Mouse (Mus musculus) embryonic facial prominence, embryonic 10.5 days (tissue): ENCODE results near the gene Ddx20. TPM values are rescaled to one million over a fixed set of nuclear protein-coding genes. Genes with fewer than 3 reads are reported as not detected.

Experiments used
- DNase-seq: peaks from one replicate; pipeline ENCODE4 v3.0.0-alpha.2; 2017; ENCODE audit warnings: low spot score
- H3K27ac ChIP-seq: fragments of 300-500 bp; sonication (generic); replicated peaks from 2 replicates; pipeline ENCODE4 v1.5.1; 2016; ENCODE audit warnings: mild to moderate bottlenecking
- H3K27me3 ChIP-seq: fragments of 300-500 bp; sonication (generic); replicated peaks from 2 replicates; pipeline ENCODE4 v1.6.1; 2016; ENCODE audit warnings: low read depth, mild to moderate bottlenecking; ENCODE audit not compliant: poor library complexity, severe bottlenecking
- H3K36me3 ChIP-seq: fragments of 300-500 bp; sonication (generic); replicated peaks from 2 replicates; pipeline ENCODE4 v1.6.1; 2016; ENCODE audit warnings: mild to moderate bottlenecking, moderate library complexity
- H3K4me1 ChIP-seq: fragments of 300-500 bp; sonication (generic); 2 replicates; pipeline ENCODE4 v1.6.1; 2016
- H3K4me3 ChIP-seq: fragments of 300-500 bp; sonication (generic); 2 replicates; pipeline ENCODE4 v1.5.1; 2016; ENCODE audit warnings: mild to moderate bottlenecking, moderate library complexity
- H3K9me3 ChIP-seq: fragments of 300-500 bp; sonication (generic); 2 replicates; pipeline ENCODE4 v1.6.1; 2016; ENCODE audit warnings: mild to moderate bottlenecking
- WGBS: fragments of 180-500 bp; shearing (Covaris S2); methylation state at CpG from one replicate; pipeline ENCODE4 v1.1.7; 2016; 5-methylcytosine and 5-hydroxymethylcytosine counted together
- polyA plus RNA-seq: library from polyadenylated mRNA; unstranded; fragments of >200 nt; fragmentation: Nextera tagmentation; extraction: Ambion mirVana; gene quantifications from 2 replicates; pipeline ENCODE4 v1.2.1, GENCODE M21; 2016

Gene Ddx20
- polyA plus RNA-seq, 1 experiment from 2014 or later = 51.7 TPM

DNA sequence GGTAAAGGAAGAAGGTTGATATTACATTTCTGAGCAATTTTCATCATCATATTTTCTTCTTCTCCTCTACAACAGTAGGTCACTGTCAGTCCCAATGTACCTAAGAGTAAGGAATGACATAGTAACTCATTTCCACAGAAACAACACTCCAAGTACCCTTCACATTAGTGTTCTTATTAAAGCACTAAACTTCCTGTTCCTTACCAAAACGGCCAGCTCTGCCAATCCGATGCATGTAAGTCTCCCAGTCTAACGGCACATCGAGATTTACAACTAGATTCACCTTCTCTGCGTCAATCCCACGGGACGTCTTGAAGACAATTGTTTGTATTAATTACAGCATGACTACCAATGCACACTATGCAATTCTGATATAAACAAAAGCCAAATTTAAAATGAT is 7.0 kb downstream of the Ddx20 start:
- 92% methylated on average over 7 of the region's 7 CpGs for WGBS
- no peak overlapping the region for H3K4me3 ChIP-seq
- peaks cover 83% of the 10 kb centered on the region for H3K36me3 ChIP-seq
- H3K4me1 ChIP-seq = no peaks in the 10 kb centered on the region
- no peaks in the 10 kb centered on the region for H3K9me3 ChIP-seq
- no peak overlapping the region for H3K27ac ChIP-seq
- DNase-seq = no peak
- no peaks in the 10 kb centered on the region for H3K27me3 ChIP-seq

DNA sequence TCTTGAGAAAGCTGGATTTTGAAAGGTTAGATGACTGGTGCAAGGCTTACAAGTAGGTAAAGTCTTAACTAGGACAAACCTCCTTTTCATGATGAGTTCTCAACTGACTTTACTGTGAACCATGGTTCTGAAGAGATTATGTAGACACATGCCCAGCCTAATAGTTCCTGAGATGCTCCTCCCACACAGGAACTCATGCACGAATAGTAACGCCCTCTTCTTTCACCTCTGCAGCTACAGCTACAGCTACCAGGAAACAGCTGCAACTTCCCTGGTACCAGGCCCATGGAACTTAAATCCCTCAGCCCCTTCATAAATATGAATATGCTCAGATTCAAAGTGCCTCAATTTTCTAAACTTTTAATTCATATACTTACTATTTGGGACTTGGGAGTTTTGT is 11.4 kb downstream of the Ddx20 start:
- Histone ChIP-seq H3K27ac (no peak overlapping the region), H3K4me3 (no peak overlapping the region)

DNA sequence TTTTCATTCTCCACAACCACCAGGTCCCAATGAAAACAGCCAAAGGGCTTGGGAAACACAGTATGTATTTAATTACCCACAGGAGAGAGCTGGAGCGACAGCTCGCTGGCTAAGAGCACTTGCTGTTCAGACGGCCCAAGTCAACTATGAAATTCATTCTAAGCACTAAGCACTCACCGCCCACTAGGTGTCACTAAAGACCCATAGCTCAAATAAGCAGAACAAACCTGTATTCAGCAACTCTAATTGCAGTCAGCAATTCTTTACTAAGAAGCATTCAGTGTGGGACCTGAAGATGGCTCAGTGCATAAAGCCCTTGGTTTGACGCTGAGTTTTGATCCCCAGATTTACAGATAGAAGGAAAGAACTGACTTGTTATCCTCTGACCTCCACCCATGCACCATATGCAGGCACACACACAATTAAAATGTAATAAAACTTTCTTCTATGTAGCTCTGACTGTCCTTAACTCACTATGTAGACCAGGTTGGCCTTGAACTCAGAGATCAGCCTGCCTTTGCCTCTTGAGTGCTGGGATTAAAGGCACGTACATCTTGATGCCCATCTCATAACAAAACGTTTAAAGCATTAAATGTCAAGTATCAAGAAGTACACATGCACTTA is 12.7 kb downstream of the Ddx20 start:
- peak; percentile 65 for DNase-seq
- Histone ChIP-seq H3K9me3 (no peaks in the 10 kb centered on the region), H3K36me3 (peaks cover 31% of the 10 kb centered on the region), H3K27ac (no peak overlapping the region), H3K27me3 (no peaks in the 10 kb centered on the region), H3K4me3 (no peak overlapping the region), H3K4me1 (no peaks in the 10 kb centered on the region)
- 21% methylated on average over 7 of the region's 7 CpGs for WGBS

More for the DNA sequence above, 11.4 kb downstream of the Ddx20 start:
- no peaks in the 10 kb centered on the region for H3K4me1 ChIP-seq
- no peaks in the 10 kb centered on the region for H3K27me3 ChIP-seq
- WGBS = 60% methylated on average over 2 of the region's 2 CpGs
- H3K9me3 ChIP-seq = no peaks in the 10 kb centered on the region
- H3K36me3 ChIP-seq = peaks cover 43% of the 10 kb centered on the region
- no peak for DNase-seq

DNA sequence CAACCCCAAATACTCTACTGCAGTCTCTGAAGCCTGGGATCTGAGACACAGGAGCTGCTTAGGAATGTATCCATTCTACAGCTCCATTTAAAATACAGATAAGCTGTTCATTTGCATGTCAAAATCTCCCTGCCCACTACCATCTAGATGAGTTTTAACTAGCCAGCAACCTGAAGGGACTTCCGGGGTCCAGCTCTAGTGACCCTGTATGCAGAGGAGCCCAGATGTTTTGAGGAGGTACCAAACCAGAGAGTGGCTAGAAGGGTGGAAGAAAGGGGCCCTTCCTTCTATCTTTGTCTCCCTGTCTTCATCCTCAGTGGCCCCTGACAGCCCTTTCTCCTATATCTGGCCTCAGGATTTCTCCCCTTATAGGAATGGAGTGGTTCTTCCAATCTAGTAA is 16.6 kb downstream of the Ddx20 start:
- Histone ChIP-seq H3K36me3 (no peaks in the 10 kb centered on the region; the same call in 1 of the 2 replicates), H3K27ac (no peak overlapping the region), H3K27me3 (no peaks in the 10 kb centered on the region), H3K4me3 (no peak overlapping the region), H3K4me1 (no peaks in the 10 kb centered on the region), H3K9me3 (no peaks in the 10 kb centered on the region)
- no peak for DNase-seq
- WGBS = 88% methylated on average over 1 of the region's 1 CpGs

DNA sequence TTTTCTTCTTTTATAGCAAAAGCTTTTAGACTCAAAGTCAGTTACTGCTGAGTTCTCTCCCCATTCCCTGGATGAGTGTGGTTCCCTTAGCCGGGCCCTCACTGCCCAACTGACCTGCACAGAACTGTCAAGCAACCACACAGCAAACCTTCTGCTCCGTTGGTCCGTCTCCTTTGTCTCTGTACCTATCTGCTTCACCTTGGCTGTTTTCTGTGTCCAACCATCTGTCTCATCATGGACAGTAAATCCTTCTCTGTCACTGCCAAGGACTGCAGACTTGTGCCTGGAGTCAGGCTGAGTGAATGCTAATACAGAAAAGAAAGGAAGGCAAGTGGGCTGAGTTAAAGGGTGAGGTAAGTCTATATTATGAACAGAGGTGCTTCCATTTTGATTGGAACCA is 17.6 kb downstream of the Ddx20 start:
- H3K9me3 ChIP-seq = no peaks in the 10 kb centered on the region
- WGBS = 88% methylated on average over 3 of the region's 3 CpGs
- no peaks in the 10 kb centered on the region for H3K27me3 ChIP-seq
- H3K36me3 ChIP-seq = no peaks in the 10 kb centered on the region
- no peak overlapping the region for H3K4me3 ChIP-seq
- no peak overlapping the region for H3K27ac ChIP-seq
- no peak for DNase-seq
- H3K4me1 ChIP-seq = no peaks in the 10 kb centered on the region

DNA sequence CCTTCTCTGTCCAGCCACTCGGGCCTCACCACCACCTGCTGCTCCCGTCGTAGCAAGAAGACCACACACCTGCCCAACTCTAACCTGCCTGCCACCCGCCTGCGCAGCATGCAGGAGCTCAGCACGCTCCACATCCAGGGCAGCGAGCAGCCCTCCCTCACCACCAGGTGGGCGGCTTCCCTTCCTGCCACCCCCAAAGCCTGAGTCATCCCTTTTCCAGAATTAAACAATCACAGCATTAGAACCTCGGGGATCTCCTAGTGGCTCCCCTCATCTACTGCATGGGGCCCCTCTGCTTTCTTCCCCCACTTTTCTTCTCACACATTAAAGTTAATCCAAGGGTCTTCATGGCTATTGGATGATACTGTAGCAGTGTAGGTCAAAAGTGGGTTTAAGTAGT is 19.2 kb downstream of the Ddx20 start:
- Histone ChIP-seq H3K27me3 (no peaks in the 10 kb centered on the region), H3K27ac (no peak overlapping the region), H3K9me3 (no peaks in the 10 kb centered on the region), H3K4me3 (no peak overlapping the region), H3K4me1 (no peaks in the 10 kb centered on the region), H3K36me3 (no peaks in the 10 kb centered on the region)
- DNase-seq = no peak
- 39% methylated on average over 9 of the region's 9 CpGs for WGBS

DNA sequence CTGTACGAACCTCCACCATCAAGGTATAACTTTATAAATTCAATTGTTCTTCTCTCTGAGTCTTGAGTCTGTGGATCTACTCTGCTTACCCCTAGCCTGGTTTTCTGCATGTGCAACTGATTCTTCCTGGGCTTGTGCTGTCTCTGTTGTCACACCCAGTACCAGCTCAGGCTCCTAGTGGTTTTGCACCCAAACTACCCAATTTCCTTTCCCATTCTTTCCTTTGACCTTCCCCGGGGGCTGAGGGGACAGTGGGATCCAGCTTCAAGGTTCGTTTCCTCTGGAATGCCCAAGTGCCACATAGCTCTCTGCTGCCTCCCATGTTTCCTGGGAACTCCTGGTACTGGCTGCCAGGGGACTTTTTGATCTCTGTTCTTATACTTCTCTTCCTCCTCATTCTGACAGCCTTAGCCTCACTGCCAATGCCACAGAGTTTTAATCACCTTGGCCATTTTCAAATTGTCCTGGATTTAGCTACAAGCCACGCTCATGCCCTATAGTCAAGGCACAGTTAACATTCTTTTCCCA is 20.3 kb downstream of the Ddx20 start:
- Histone ChIP-seq H3K4me1 (no peaks in the 10 kb centered on the region), H3K36me3 (no peaks in the 10 kb centered on the region), H3K27ac (no peak overlapping the region), H3K27me3 (no peaks in the 10 kb centered on the region), H3K9me3 (no peaks in the 10 kb centered on the region), H3K4me3 (no peak overlapping the region)
- 67% methylated on average over 4 of the region's 4 CpGs for WGBS
- DNase-seq = no peak

DNA sequence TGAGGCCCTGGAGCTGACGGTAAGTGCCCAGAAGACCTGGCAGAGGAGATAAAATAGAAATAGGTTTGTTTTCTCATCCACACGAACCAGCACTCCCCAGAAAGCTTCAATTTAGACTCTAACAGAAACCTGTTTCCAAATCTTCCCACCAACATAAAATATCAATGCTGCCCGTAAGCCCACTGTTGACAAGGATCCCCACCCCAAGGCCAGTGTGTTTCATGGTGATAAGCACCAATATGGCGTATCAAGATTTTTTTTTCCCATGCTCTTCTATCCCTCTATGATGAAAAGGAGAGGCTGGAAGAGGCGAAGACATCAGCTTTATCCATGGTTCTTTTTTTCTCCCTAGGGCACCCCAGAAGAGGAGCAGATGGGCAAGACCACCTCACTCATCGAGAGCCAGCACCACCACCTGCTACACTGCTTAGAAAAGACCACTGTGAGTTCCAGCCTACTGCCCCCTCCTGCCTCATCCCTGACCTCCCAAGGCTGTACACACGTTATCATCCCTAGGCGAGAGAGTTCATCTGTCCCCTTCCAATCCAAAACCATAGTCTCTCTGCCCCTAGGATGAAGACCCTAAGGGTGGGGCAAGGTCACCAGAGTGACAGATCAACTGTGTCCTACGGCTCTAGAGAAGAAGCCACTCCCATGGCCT is 22.1 kb downstream of the Ddx20 start:
- no peaks in the 10 kb centered on the region for H3K36me3 ChIP-seq
- no peaks in the 10 kb centered on the region for H3K27me3 ChIP-seq
- no peak for DNase-seq
- H3K27ac ChIP-seq = no peak overlapping the region
- WGBS = 85% methylated on average over 9 of the region's 9 CpGs
- no peaks in the 10 kb centered on the region for H3K4me1 ChIP-seq
- no peaks in the 10 kb centered on the region for H3K9me3 ChIP-seq
- H3K4me3 ChIP-seq = no peak overlapping the region

DNA sequence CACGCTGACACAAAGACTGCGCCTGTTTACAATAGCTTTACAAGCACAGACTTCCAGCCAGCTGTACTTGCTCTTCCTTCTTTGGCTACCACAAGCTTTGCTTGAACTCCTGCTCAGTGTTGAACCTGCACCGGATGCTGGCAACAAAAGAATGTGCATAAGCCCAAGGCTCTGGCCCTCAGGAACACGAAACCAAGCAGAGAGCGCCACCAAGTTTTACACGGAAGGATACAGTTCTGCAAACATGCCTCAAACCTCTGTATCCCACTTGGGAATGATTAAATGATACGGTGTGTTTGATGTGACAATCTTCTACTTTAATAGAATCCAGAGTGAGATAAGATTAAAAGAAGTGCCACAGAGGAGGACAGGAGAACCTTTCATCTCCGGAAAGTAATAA is 24.3 kb downstream of the Ddx20 start:
- DNase-seq = no peak
- H3K27ac ChIP-seq = no peak overlapping the region
- no peak overlapping the region for H3K4me3 ChIP-seq
- WGBS = 75% methylated on average over 8 of the region's 8 CpGs
- H3K9me3 ChIP-seq = no peaks in the 10 kb centered on the region
- no peaks in the 10 kb centered on the region for H3K36me3 ChIP-seq
- H3K4me1 ChIP-seq = no peaks in the 10 kb centered on the region
- H3K27me3 ChIP-seq = no peaks in the 10 kb centered on the region

DNA sequence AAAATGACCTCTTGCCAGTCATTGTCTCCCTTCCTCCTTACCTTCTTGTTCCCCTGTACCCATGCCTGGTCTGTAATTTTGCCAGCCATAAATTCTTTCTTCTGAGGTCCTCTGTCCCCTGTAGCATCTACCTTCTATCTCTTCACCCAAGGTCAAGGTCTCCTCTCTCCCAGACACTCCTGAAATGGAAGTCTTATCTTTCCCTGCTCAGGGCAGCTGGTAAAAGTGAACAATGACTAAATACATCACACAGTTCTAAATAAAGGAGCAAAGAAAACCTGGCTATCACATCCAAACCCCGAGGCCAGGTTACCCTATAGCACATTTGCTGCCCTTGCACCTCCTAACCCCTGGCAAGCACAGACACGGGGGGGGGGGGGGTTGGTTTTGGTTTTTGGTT is 26.8 kb downstream of the Ddx20 start:
- 65% methylated on average over 2 of the region's 2 CpGs for WGBS
- DNase-seq = no peak
- H3K27me3 ChIP-seq = no peaks in the 10 kb centered on the region
- no peak overlapping the region for H3K4me3 ChIP-seq
- no peak overlapping the region for H3K27ac ChIP-seq
- H3K4me1 ChIP-seq = no peaks in the 10 kb centered on the region
- H3K9me3 ChIP-seq = no peaks in the 10 kb centered on the region
- no peaks in the 10 kb centered on the region for H3K36me3 ChIP-seq

DNA sequence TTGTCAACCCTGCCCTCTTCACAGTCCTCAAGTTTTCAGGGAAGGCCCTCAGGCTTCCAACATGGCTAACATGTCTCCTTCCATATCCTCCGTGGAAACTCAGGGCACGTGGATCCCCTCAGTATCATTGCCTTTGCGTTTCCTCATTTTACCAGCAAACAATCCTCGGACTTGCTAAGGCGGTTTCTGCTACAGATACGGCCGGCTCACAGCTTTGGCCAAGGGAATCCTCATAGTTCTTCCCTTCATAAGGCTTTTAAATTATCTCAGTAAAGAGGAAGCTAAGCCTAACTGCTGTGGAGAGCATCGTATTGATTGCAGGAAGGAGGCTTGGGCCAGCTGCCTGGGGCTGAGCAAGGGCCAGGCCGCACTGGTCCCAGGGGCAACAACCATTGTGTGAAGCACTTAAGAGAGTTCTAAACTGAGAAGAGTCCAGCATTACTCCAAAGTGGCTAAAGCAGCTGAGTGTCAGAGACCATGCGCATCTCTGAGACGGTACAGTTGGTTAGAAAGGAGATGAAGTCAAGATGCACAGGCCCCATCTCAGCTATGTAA is 32.3 kb downstream of the Ddx20 start:
- H3K27ac ChIP-seq = no peak overlapping the region
- WGBS = 90% methylated on average over 11 of the region's 11 CpGs
- no peak overlapping the region for H3K4me3 ChIP-seq
- no peaks in the 10 kb centered on the region for H3K27me3 ChIP-seq
- no peak for DNase-seq
- no peaks in the 10 kb centered on the region for H3K36me3 ChIP-seq
- H3K4me1 ChIP-seq = no peaks in the 10 kb centered on the region
- H3K9me3 ChIP-seq = no peaks in the 10 kb centered on the region

DNA sequence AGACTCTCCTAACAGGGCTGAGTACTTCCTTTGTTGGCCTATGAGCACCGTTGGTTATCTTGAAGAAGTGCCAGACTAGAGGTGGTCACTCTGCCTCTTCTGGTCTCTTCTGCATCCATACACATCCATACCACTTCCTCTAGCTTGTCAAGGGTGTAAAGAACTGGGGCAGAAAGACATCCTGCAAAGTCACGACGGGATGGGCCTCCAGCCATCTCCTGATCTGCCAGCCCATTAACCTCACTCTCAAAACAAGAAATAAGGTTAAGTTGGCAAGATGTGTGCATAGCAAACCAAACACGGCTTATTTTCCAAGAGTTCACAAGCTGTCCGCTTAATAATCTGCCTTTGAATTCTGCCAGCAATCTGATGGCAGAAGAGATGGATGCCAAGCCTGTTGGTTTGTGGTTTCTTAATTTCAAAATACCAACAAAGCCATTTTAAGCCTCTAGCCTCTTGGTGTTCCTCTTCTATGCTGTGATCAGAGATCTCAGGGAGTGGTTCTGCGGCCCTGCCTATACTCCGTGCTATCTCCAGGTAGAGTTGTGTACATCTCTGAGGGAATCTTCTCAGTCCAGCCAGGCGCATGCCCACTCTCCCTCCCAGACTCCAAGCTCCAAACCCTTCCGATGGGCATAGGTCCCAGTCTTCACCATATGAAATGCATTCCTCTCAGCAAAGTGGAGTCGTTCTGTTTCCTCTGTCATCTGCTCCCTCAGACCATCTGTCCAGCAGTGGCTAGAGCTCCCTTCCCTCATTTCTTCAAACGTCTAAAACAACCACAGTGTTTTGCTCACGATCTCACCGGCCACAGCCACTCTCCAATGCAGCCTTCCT is 33.6 kb downstream of the Ddx20 start:
- H3K4me3 ChIP-seq = no peak overlapping the region
- no peak overlapping the region for H3K27ac ChIP-seq
- DNase-seq = no peak
- H3K27me3 ChIP-seq = no peaks in the 10 kb centered on the region
- no peaks in the 10 kb centered on the region for H3K9me3 ChIP-seq
- 90% methylated on average over 13 of the region's 13 CpGs for WGBS
- no peaks in the 10 kb centered on the region for H3K36me3 ChIP-seq
- no peaks in the 10 kb centered on the region for H3K4me1 ChIP-seq
